Mouse (Mus musculus) C2C12 (cell line): ENCODE data around the gene Gm44511.
"Not testable (repeated sequence)": the region's sequence is repeated elsewhere in the genome, so short reads cannot be mapped to it uniquely, and the experiment has no call there.

ENCODE experiments used
- CEBPB ChIP-seq: IDR thresholded peaks from one replicate; pipeline ENCODE4 v1.6.1; 2011; ENCODE audit warnings: low read depth, mild to moderate bottlenecking, control low read depth, moderate library complexity
- CTCF ChIP-seq: IDR thresholded peaks from one replicate; pipeline ENCODE4 v1.5.1; 2011; ENCODE audit not compliant: control insufficient read depth, insufficient read depth, insufficient read length
- MAX ChIP-seq: IDR thresholded peaks from one replicate; pipeline ENCODE4 v1.6.1; 2011; ENCODE audit warnings: mild to moderate bottlenecking, control low read depth
- MYOD1 ChIP-seq: IDR thresholded peaks from one replicate; pipeline ENCODE4 v1.6.1; 2011; ENCODE audit warnings: low read depth; ENCODE audit not compliant: control insufficient read depth, insufficient read length
- MYOG ChIP-seq: IDR thresholded peaks from one replicate; pipeline ENCODE4 v1.6.1; 2011; ENCODE audit not compliant: control insufficient read depth, insufficient read length; ENCODE audit errors: extremely low read depth
- USF1 ChIP-seq: IDR thresholded peaks from one replicate; pipeline ENCODE4 v1.6.1; 2011; ENCODE audit warnings: low read depth, mild to moderate bottlenecking, control low read depth, moderate library complexity

DNA sequence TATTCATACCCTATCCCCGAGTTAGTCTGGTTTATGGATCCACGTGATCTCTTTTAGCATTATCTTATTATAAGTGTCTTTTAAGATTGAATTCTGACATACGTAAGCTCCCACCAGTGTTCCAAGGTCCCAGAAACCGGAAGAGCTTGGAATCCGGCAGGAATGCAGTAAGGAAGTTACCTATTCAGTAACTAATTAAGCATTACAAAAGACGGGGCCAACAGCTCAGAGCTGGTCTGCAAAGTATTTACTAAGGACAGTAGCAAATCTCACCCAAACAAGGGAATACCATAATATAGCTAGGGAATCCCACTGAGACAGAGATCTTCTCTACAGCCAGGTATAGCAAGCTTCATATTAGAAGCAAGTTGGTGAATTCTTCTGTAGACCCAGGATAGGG, 79.1 kb downstream of the Gm44511 start:
- TF ChIP-seq CEBPB, CTCF, MYOD1, MYOG, MAX, USF1: not testable (repeated sequence)
